29 mouse cellular contexts compared by ENCODE assay signal in genomic region chr13:59839356-59839755, GRCm38 (mm10). TPM values are rescaled to one million over a fixed set of nuclear protein-coding genes. Genes with fewer than 3 reads are reported as not detected.
DNase-seq lines count a peak whose midpoint lies in the region; ATAC-seq and TF ChIP-seq lines count a peak whose summit lies in the region.
"Had no signal": no experiment of that assay in that cellular context is flagged by ENCODE, and none has a peak within 500 bp of the region (broad histone marks: within the 10 kb centered on the region; RNA-seq: fewer than 3 reads in every experiment).

No protein-coding gene starts in this region.

- ATAC-seq in hindbrain, embryonic 12.5 days (ENCODE audit: low FRiP score) = peak; percentile 18; the same call in 1 of the 2 replicates
- ATAC-seq in hindbrain, postnatal 0 days = no peak
- no peak for ATAC-seq in midbrain, embryonic 11.5 days (ENCODE audit: low FRiP score)
- ATAC-seq in midbrain, embryonic 14.5 days (ENCODE audit: low FRiP score, low TSS enrichment) = no peak; the same call in 1 of the 2 replicates
- ATAC-seq in limb, embryonic 11.5 days (ENCODE audit: insufficient number of reproducible peaks, low FRiP score, low TSS enrichment, low read depth) = peak; percentile 32; the same call in 1 of the 2 replicates
- ATAC-seq: forebrain, embryonic 14.5 days; inflammation-experienced regulatory T-cells, adult 6 months had no signal

- no peak overlapping the region for H3K9ac ChIP-seq in hindbrain, embryonic 12.5 days
- H3K9ac ChIP-seq in hindbrain, postnatal 0 days (replicated peaks; ENCODE audit: low read length) = no peak overlapping the region
- no peak overlapping the region for H3K9ac ChIP-seq in midbrain, embryonic 11.5 days (ENCODE audit: low read length)
- H3K9ac ChIP-seq in midbrain, embryonic 14.5 days (replicated peaks; ENCODE audit: low read length) = no peak overlapping the region
- no peak overlapping the region for H3K9ac ChIP-seq in limb, embryonic 11.5 days (ENCODE audit: low read length)
- H3K9ac ChIP-seq: lung, embryonic 14.5 days had no signal

- no peak overlapping the region for H3K4me3 ChIP-seq in hindbrain, embryonic 12.5 days
- no peak overlapping the region for H3K4me3 ChIP-seq in hindbrain, postnatal 0 days (ENCODE audit: low read length)
- H3K4me3 ChIP-seq in midbrain, embryonic 11.5 days (ENCODE audit: low read depth, low read length) = no peak overlapping the region
- H3K4me3 ChIP-seq in midbrain, embryonic 14.5 days (replicated peaks; ENCODE audit: low read depth, low read length) = no peak overlapping the region
- no peak overlapping the region for H3K4me3 ChIP-seq in limb, embryonic 11.5 days (ENCODE audit: low read depth, low read length)
- H3K4me3 ChIP-seq: embryonic facial prominence, embryonic 10.5 days; gastrocnemius, adult 2 months; heart, adult 2 months; myocyte had no signal

- DNase-seq in hindbrain, postnatal 0 days (ENCODE audit: low spot score) = no peak
- DNase-seq in midbrain, embryonic 11.5 days (ENCODE audit: low spot score, missing footprints) = peak; percentile 64
- DNase-seq in midbrain, embryonic 14.5 days = no peak
- DNase-seq in ES-CJ7 (ENCODE audit: low read depth, low spot score) = peak; percentile 28
- no peak for DNase-seq in limb, embryonic 11.5 days (ENCODE audit: low spot score)
- no peak for DNase-seq in c-Kit-positive CD71-positive TER-119-positive erythroid progenitor cells, embryonic 14.5 days (ENCODE audit: low spot score)
- no peak for DNase-seq in adrenal gland, postnatal 4 days (ENCODE audit: low spot score in 2 of 2)
- DNase-seq: adrenal gland, postnatal 14 days; B cell, adult 2 months; cerebellum, adult 2 months; gastrocnemius, adult 2 months; heart, adult 2 months; kidney, adult 8-10 months; kidney, postnatal 36 days; layer of hippocampus, adult 9-11 months; lung, embryonic 14.5 days; right cerebral cortex, adult 18-20 months; spleen, adult 18-20 months had no signal

- WGBS in hindbrain, embryonic 12.5 days = 89% methylated on average over 9 of the region's 9 CpGs
- WGBS in hindbrain, postnatal 0 days = 81% methylated on average over 9 of the region's 9 CpGs
- 90% methylated on average over 9 of the region's 9 CpGs for WGBS in midbrain, embryonic 11.5 days
- 92% methylated on average over 9 of the region's 9 CpGs for WGBS in midbrain, embryonic 14.5 days
- WGBS in limb, embryonic 11.5 days = 88% methylated on average over 9 of the region's 9 CpGs

- no peaks in the 10 kb centered on the region for H3K36me3 ChIP-seq in hindbrain, embryonic 12.5 days
- no peaks in the 10 kb centered on the region for H3K36me3 ChIP-seq in hindbrain, postnatal 0 days (ENCODE audit: insufficient read depth, low read length)
- H3K36me3 ChIP-seq in midbrain, embryonic 11.5 days (ENCODE audit: control insufficient read depth, insufficient read depth, low read length) = no peaks in the 10 kb centered on the region
- H3K36me3 ChIP-seq in midbrain, embryonic 14.5 days (ENCODE audit: control insufficient read depth, insufficient read depth, low read length) = no peaks in the 10 kb centered on the region
- H3K36me3 ChIP-seq in limb, embryonic 11.5 days (ENCODE audit: control insufficient read depth, insufficient read depth, low read length) = no peaks in the 10 kb centered on the region
- H3K36me3 ChIP-seq: embryonic facial prominence, embryonic 10.5 days had no signal

- no peak overlapping the region for H3K27ac ChIP-seq in hindbrain, embryonic 12.5 days
- no peak overlapping the region for H3K27ac ChIP-seq in hindbrain, postnatal 0 days
- no peak overlapping the region for H3K27ac ChIP-seq in midbrain, embryonic 11.5 days (ENCODE audit: low read depth, low read length)
- no peak overlapping the region for H3K27ac ChIP-seq in midbrain, embryonic 14.5 days (replicated peaks; ENCODE audit: low read depth, low read length)
- no peak overlapping the region for H3K27ac ChIP-seq in limb, embryonic 11.5 days (replicated peaks; ENCODE audit: low read depth, low read length)
- H3K27ac ChIP-seq: embryonic facial prominence, embryonic 10.5 days; gastrocnemius, adult 2 months; heart, adult 2 months had no signal

- H3K27me3 ChIP-seq in hindbrain, embryonic 12.5 days = peaks cover 3% of the 10 kb centered on the region; the same call in 1 of the 2 replicates
- H3K27me3 ChIP-seq in hindbrain, postnatal 0 days (ENCODE audit: insufficient read depth, low read length) = no peaks in the 10 kb centered on the region
- H3K27me3 ChIP-seq in midbrain, embryonic 11.5 days (ENCODE audit: control insufficient read depth, insufficient read depth, low read length) = no peaks in the 10 kb centered on the region
- no peaks in the 10 kb centered on the region for H3K27me3 ChIP-seq in midbrain, embryonic 14.5 days (ENCODE audit: control insufficient read depth, insufficient read depth, low read length)
- H3K27me3 ChIP-seq in limb, embryonic 11.5 days (ENCODE audit: control insufficient read depth, insufficient read depth, low read length) = no peaks in the 10 kb centered on the region

- no peaks in the 10 kb centered on the region for H3K9me3 ChIP-seq in hindbrain, embryonic 12.5 days (replicated peaks)
- H3K9me3 ChIP-seq in hindbrain, postnatal 0 days (ENCODE audit: low read length) = no peaks in the 10 kb centered on the region
- H3K9me3 ChIP-seq in midbrain, embryonic 11.5 days (ENCODE audit: control insufficient read depth, low read length) = no peaks in the 10 kb centered on the region
- no peaks in the 10 kb centered on the region for H3K9me3 ChIP-seq in midbrain, embryonic 14.5 days (ENCODE audit: control insufficient read depth, low read length)
- no peaks in the 10 kb centered on the region for H3K9me3 ChIP-seq in limb, embryonic 11.5 days (ENCODE audit: control insufficient read depth, low read length)
- H3K9me3 ChIP-seq: embryonic facial prominence, embryonic 10.5 days had no signal

- peaks cover 2% of the 10 kb centered on the region; the same call in 1 of the 2 replicates for H3K4me1 ChIP-seq in hindbrain, embryonic 12.5 days
- no peaks in the 10 kb centered on the region for H3K4me1 ChIP-seq in hindbrain, postnatal 0 days (ENCODE audit: insufficient read depth, low read length)
- H3K4me1 ChIP-seq in midbrain, embryonic 11.5 days (ENCODE audit: control insufficient read depth, insufficient read depth, low read length) = no peaks in the 10 kb centered on the region
- H3K4me1 ChIP-seq in midbrain, embryonic 14.5 days (ENCODE audit: control insufficient read depth, insufficient read depth, low read length) = no peaks in the 10 kb centered on the region
- no peaks in the 10 kb centered on the region for H3K4me1 ChIP-seq in limb, embryonic 11.5 days (ENCODE audit: control insufficient read depth, insufficient read depth, low read length)

- TF ChIP-seq CTCF in hindbrain, postnatal 0 days (IDR thresholded peaks at IDR 0.05; ENCODE audit: low read depth) = no peak

- H3K4me2 ChIP-seq in hindbrain, embryonic 12.5 days (replicated peaks) = no peak overlapping the region
- H3K4me2 ChIP-seq in hindbrain, postnatal 0 days (ENCODE audit: low read depth, low read length) = no peak overlapping the region
- no peak overlapping the region for H3K4me2 ChIP-seq in midbrain, embryonic 11.5 days
- H3K4me2 ChIP-seq in midbrain, embryonic 14.5 days (ENCODE audit: low read length) = no peak overlapping the region
- no peak overlapping the region for H3K4me2 ChIP-seq in limb, embryonic 11.5 days (ENCODE audit: low read depth, severe bottlenecking)
- H3K4me2 ChIP-seq: lung, embryonic 14.5 days had no signal

RNA-seq across cellular contexts. Expression of gene Tut7, which starts 16.4 kb away (rescaled TPM):
- polyA plus RNA-seq in hindbrain, embryonic 12.5 days (2016; fragmentation: Nextera tagmentation; extraction: Ambion mirVana) = 62.9 and 70.8 TPM in 2 replicates
- total RNA-seq in hindbrain, postnatal 0 days (2014; rRNA removed) = 27.9 and 29.5 TPM in 2 replicates
- 35.5 and 36.8 TPM in 2 replicates for polyA plus RNA-seq in hindbrain, postnatal 0 days (2015; fragmentation: Nextera tagmentation; extraction: Ambion mirVana)
- 47.2 and 48.7 TPM in 2 replicates for polyA plus RNA-seq in midbrain, embryonic 11.5 days (2014; fragmentation: Nextera tagmentation; extraction: Ambion mirVana)
- polyA plus RNA-seq in midbrain, embryonic 14.5 days (2014; fragmentation: Nextera tagmentation; extraction: Ambion mirVana) = 34.3 and 50.4 TPM in 2 replicates
- 44.4 and 53.2 TPM in 2 replicates for polyA plus RNA-seq in limb, embryonic 11.5 days (2014; fragmentation: Nextera tagmentation; extraction: Ambion mirVana)
- 10 to 100 TPM; 78.2 to 91.7 TPM for total RNA-seq in adrenal gland, postnatal 4 days (2021)

RNA-seq across cellular contexts. Expression of gene Gm49354, which starts 57.3 kb away (rescaled TPM):
- not detected in 2 replicates for polyA plus RNA-seq in hindbrain, embryonic 12.5 days (2016; fragmentation: Nextera tagmentation; extraction: Ambion mirVana)
- not detected in 2 replicates for total RNA-seq in hindbrain, postnatal 0 days (2014; rRNA removed)
- not detected in 2 replicates for polyA plus RNA-seq in hindbrain, postnatal 0 days (2015; fragmentation: Nextera tagmentation; extraction: Ambion mirVana)
- polyA plus RNA-seq in midbrain, embryonic 11.5 days (2014; fragmentation: Nextera tagmentation; extraction: Ambion mirVana) = not detected in 2 replicates
- polyA plus RNA-seq in midbrain, embryonic 14.5 days (2014; fragmentation: Nextera tagmentation; extraction: Ambion mirVana) = not detected in 2 replicates
- polyA plus RNA-seq in limb, embryonic 11.5 days (2014; fragmentation: Nextera tagmentation; extraction: Ambion mirVana) = not detected in 2 replicates
- not detected for total RNA-seq in adrenal gland, postnatal 4 days (2021)
- total RNA-seq: adrenal gland, postnatal 14 days; gastrocnemius, adult 2 months; heart, adult 2 months; left cerebral cortex, adult 8-10 months; MEL had no signal
- polyA plus RNA-seq: cerebellum, adult 2 months; embryonic facial prominence, embryonic 10.5 days; forebrain, embryonic 14.5 days; heart, adult 2 months; heart, postnatal 0 days; inflammation-experienced regulatory T-cells, adult 6 months; limb, embryonic 14.5 days; lung, embryonic 14.5 days; myocyte; stomach, embryonic 14.5 days; thymus, postnatal 0 days had no signal

Comparison
In these comparisons a context has a peak if more than half of its experiments do, and no peak if none do; other contexts are left out.
1. ATAC-seq: peak in hindbrain, embryonic 12.5 days (single experiment) and limb, embryonic 11.5 days (single experiment); none in hindbrain, postnatal 0 days (single experiment), midbrain, embryonic 11.5 days (single experiment) and midbrain, embryonic 14.5 days (single experiment).
2. DNase-seq: peak in midbrain, embryonic 11.5 days (single experiment) and ES-CJ7 (single experiment); none in hindbrain, postnatal 0 days (single experiment), midbrain, embryonic 14.5 days (single experiment), limb, embryonic 11.5 days (single experiment), c-Kit-positive CD71-positive TER-119-positive erythroid progenitor cells, embryonic 14.5 days (single experiment) and adrenal gland, postnatal 4 days (0 of 2).